Mouse (Mus musculus) central nervous system, embryonic 18 days (tissue): Measurements from ENCODE around the gene Fam71b. TPM values are rescaled to one million over a fixed set of nuclear protein-coding genes. Genes with fewer than 3 reads are reported as not detected.

ENCODE experiments used
- polyA plus RNA-seq: library from polyadenylated mRNA; depleted of rRNA; stranded (reverse); fragments of >200 nt; gene quantifications from 2 replicates; pipeline ENCODE4 v1.2.3, GENCODE M21; 2012; rRNA removed

Gene Fam71b
- not detected in 2 replicates for polyA plus RNA-seq

DNA sequence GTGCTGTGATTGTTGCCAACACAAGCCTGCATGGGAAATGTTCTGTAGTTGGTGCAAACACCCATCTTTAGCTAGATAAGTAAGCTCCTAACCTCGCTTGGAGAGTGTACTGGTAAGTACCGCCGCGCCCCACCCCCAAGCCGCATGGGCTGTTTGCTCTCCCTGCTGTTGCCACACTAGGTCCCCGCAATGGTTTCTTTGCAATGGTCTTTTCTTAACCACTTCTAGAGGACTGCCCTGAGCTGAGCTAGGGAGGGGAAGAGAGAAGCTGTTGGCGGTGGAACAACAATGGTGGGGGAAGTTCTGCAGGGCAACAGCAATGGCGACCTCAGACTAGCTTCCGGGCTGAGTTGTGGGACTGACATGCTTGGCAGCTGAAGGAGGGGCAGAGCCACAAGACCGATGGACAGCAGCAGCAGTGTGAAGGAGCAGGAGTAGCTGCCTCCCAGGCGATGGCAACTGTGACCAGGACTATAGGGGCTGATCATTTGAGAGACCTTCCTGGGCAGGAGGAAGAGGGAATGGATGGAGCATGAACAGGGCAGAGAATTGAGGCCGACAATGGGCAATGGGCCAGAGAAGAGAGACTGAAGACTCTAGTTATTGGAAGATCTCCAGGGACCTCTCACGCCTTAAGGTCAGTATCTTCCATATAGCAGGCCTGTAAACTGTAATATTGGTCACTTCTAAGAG lies at the start of gene Fam71b:
Gene Fam71b, plus strand, starts transcription at position 393 of the 693 bp plus-strand sequence.

DNA sequence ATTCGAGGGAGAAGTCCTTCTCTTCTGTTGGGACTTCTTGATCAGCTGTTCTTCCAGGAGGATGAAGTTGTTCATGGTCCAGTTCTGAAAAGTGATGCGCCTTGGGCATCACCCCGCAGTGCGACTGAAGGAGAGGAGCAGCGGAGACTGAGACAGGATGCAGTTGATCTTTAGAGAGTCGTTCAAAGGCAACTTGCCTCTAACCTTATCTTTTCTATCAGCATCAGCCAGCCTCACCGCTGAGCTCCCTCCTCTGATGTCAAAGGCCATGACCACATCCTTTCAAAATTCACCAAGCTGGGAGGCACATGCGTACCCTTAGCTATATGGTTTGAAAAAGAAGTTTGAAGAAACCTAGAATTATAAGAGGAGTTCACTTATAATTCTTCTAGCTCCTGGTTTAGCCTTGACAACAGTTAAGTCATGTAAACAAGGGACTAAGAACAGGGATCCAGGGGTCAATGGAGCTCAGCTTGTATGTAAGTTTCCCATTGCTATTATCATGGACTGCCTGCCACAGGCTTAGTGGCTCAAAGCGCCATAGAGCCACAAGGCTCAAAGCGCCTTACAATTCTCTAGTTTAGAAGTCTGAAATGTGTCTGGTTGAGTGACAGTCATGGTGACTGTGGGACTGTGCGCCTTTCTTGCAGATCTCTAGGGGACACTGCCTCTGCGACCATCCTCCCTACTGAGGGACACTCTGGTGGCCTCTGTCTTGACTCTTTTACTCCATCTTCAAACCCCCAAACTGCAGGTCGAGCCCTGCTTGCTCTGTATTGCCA lies 6.8 kb upstream of the Fam71b start, which contains the start of gene Itk:
Gene Itk, minus strand, starts transcription at position 180 of the 782 bp plus-strand sequence.

DNA sequence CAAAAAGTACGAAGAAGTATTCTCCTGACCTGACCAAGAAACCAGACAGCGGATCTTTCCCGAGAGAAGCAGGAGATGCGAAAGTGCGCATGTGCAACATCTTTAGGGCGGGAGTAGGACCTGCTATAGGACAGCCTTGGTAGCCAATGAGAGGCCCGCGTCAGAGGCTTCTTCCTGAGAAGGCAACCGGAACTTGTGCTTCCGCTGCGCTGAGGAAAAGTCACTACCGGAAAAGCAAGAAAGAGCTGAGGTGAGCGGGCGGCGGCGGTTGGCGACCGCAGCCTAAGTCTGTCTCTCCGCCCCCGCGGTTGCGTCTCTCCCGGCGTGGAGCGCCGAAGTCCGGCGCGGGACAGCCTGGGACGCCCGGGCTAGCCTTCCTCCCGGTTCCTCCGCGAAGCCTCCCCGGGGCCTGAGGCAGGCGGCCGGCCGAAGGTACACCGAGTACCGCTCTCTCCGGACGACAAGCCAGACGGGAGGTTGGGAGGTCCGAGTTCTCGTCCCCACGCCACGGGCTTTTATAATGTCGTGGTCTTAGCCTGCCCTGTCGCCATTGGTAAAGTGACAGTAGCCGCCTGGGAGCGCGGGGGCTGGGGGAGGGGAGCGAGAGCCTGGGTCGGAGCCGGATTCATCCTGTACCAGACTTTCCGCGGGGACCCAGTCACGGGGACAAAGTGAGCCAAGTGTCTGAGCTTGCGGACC lies 40.5 kb downstream of the Fam71b start, which contains the start of gene Med7:
Gene Med7, plus strand, starts transcription at position 166 of the 699 bp plus-strand sequence.

DNA sequence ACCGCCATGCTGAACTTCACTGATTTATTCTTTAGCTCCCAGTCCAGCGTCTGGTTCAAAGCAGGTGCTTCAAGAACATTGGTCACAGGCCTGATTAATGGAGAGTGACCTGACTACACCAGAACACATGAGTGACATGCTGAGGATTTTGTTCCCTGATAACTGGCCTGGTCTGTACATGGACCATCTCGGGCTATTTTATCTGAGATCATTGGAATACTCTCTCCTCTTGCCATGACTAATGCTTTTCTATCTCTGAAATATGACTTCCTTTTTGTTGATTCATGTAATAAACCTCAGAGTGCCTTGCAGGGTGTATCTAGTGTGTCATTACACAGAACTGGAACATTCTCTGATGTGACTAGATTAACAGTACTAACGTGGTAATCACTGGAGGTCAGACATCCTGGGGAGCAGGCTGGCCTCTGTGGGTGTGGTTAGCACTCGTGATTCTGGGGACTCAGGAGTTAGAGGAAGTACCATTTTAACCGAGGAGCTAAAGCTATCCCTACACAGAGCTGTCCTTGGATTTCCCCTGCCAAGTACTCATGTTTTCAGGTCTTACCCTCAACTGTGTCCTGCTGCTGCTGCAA lies 58.2 kb downstream of the Fam71b start, which contains the start of gene Havcr2:
Gene Havcr2, plus strand, starts transcription at position 483 of the 593 bp plus-strand sequence.

Other genes starting within 250 kb of the Fam71b start
- gene Nipal4, start 230.1 kb upstream of the Fam71b start, polyA plus RNA-seq = 0.19 and 0.23 TPM in 2 replicates
- gene Fndc9, start 161.0 kb upstream of the Fam71b start, polyA plus RNA-seq = 3.2 and 3.9 TPM in 2 replicates
- 48.2 and 55.2 TPM in 2 replicates for gene Cyfip2, start 83.7 kb upstream of the Fam71b start, polyA plus RNA-seq
- 0.01 and 0.03 TPM in 2 replicates for gene Itk, start 7.0 kb upstream of the Fam71b start, polyA plus RNA-seq
- 41.1 and 47.2 TPM in 2 replicates for gene Med7, start 40.4 kb downstream of the Fam71b start, polyA plus RNA-seq
- 0.20 and 0.26 TPM in 2 replicates for gene Havcr2, start 58.4 kb downstream of the Fam71b start, polyA plus RNA-seq
- not detected in 2 replicates for gene Gm12169, start 127.7 kb downstream of the Fam71b start, polyA plus RNA-seq
- 0.05 TPM in 1 of 2 replicates, not detected in the other for gene BC053393, start 175.0 kb downstream of the Fam71b start, polyA plus RNA-seq
- gene Dppa1, start 232.7 kb downstream of the Fam71b start, polyA plus RNA-seq = not detected in 2 replicates